Mouse (Mus musculus) kidney, adult 2 months (tissue): ENCODE results near the gene Fosb.

Experiments used
- CTCF ChIP-seq: fragments of 200-500 bp; conservative IDR thresholded peaks from 2 replicates; pipeline ENCODE4 v1.5.1; 2011; ENCODE audit warnings: low read depth, mild to moderate bottlenecking, control low read depth, low read length, moderate library complexity, mixed read lengths; ENCODE audit not compliant: insufficient read depth, insufficient read length
- POLR2A ChIP-seq: fragments of 200-500 bp; IDR thresholded peaks from one replicate; pipeline ENCODE4 v1.6.1; 2011; ENCODE audit warnings: low read depth, low read length, control low read depth

GRCm38 (mm10) chr7:19267051-19267450 lies 42.8 kb downstream of the Fosb start:
- TF ChIP-seq POLR2A: no peak
- TF ChIP-seq CTCF: no peak
